Comparison of ENCODE assay signal across 1 mouse cellular context in the genomic region with DNA sequence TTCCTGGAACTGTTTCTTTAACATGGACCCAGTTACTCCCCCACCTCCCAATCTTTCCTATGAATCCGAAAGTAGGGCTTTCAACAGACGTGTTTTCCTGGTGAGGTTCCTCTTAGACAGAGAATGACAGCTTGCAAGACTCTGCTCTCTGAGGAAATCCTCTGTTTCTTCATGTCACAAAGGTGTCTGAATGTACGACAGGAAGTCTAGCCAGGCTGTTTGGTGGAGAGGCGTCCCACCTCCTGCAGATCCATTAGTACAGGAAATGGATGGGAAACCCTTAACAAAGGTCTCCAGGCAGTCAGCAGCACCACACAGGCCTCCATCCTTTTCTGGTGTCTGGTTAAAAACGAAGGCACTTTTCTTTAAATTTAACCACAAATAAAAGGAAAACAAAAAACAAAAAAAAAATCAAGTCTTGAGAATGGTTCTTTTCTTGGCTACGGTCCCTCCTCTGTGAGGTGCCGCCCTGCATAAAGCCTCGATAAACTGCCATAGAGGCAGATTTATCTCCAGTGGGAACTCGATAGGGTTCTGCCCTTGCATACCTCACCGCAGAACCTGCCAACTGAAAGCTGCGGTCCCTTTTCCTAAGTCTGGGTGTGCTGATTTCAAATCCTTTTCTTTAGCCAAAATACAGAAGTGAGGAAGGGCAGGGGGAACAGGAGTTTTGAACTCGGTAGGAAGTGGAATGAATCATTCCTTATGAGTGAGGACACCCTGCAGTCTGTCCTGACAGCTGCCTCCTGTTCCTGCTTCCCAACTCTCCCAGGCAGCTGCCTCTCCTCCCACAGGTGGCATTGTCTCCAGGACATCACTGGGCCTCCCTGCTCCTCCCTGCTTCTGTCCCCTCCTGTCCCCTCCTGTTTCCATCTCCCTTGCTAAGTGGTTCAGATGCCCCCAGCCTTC.
TF ChIP-seq lines count a peak whose summit lies in the region.

No protein-coding gene starts in this region.

TF ChIP-seq in CH12.LX, 34 proteins besides CTCF, POLR2A, EP300 and RAD21 (continued from another document):
- TF ChIP-seq JUN (IDR thresholded peaks at IDR 0.05; ENCODE audit: insufficient read depth, low read depth, low read length), result no peak
- no peak for TF ChIP-seq MAZ (IDR thresholded peaks at IDR 0.05; ENCODE audit: low read depth, low read length)
- TF ChIP-seq TCF12 (IDR thresholded peaks at IDR 0.05; ENCODE audit: low read depth, low read length), result no peak
- TF ChIP-seq MAX (IDR thresholded peaks at IDR 0.05; ENCODE audit: low read length), result no peak
- no peak for TF ChIP-seq TBP (conservative IDR thresholded peaks at IDR 0.05; ENCODE audit: low read depth, low read length)
- TF ChIP-seq CHD2 (IDR thresholded peaks at IDR 0.05; ENCODE audit: low read length), result no peak
